Mouse (Mus musculus): Measurements from ENCODE around the gene Spag5.

The Spag5 gene

GRCm38 (mm10) chr11:78310861-78311511, 9.7 kb downstream of the Spag5 start:
- Histone ChIP-seq H3K27me3 (ENCODE audit: insufficient read depth, low read length) (no peaks in the 10 kb centered on the region), H3K36me3 (ENCODE audit: insufficient read depth, low read length) (peaks cover 91% of the 10 kb centered on the region), H3K4me1 (replicated peaks; ENCODE audit: low read depth, low read length) (peaks cover 41% of the 10 kb centered on the region), H3K9me3 (ENCODE audit: low read length) (no peaks in the 10 kb centered on the region), H3K4me3 (replicated peaks; ENCODE audit: low read length) (no peak overlapping the region)
- TF ChIP-seq POU5F1 (IDR thresholded peaks at IDR 0.05; ENCODE audit: borderline replicate concordance, low read length) (no peak), NANOG (IDR thresholded peaks at IDR 0.05; ENCODE audit: borderline replicate concordance, low read length) (no peak), CTCF (conservative IDR thresholded peaks at IDR 0.05; ENCODE audit: low read length) (no peak)

GRCm38 (mm10) chr11:78313662-78314061, 12.3 kb downstream of the Spag5 start:
- Histone ChIP-seq H3K27me3 (ENCODE audit: insufficient read depth, low read length) (no peaks in the 10 kb centered on the region), H3K9me3 (ENCODE audit: low read length) (no peaks in the 10 kb centered on the region), H3K4me3 (replicated peaks; ENCODE audit: low read length) (no peak overlapping the region), H3K36me3 (ENCODE audit: insufficient read depth, low read length) (peaks cover 95% of the 10 kb centered on the region), H3K4me1 (replicated peaks; ENCODE audit: low read depth, low read length) (peaks cover 44% of the 10 kb centered on the region)
- no peak for TF ChIP-seq CTCF (conservative IDR thresholded peaks at IDR 0.05; ENCODE audit: low read length)
- no peak for TF ChIP-seq NANOG (IDR thresholded peaks at IDR 0.05; ENCODE audit: borderline replicate concordance, low read length)
- TF ChIP-seq POU5F1 (IDR thresholded peaks at IDR 0.05; ENCODE audit: borderline replicate concordance, low read length), result no peak

GRCm38 (mm10) chr11:78318411-78318810, 17.1 kb downstream of the Spag5 start:
- Histone ChIP-seq H3K4me3 (replicated peaks; ENCODE audit: low read length) (no peak overlapping the region), H3K27me3 (ENCODE audit: insufficient read depth, low read length) (no peaks in the 10 kb centered on the region), H3K36me3 (ENCODE audit: insufficient read depth, low read length) (peaks cover 89% of the 10 kb centered on the region), H3K9me3 (ENCODE audit: low read length) (no peaks in the 10 kb centered on the region), H3K4me1 (replicated peaks; ENCODE audit: low read depth, low read length) (peaks cover 68% of the 10 kb centered on the region)
- TF ChIP-seq POU5F1 (IDR thresholded peaks at IDR 0.05; ENCODE audit: borderline replicate concordance, low read length) (no peak), NANOG (IDR thresholded peaks at IDR 0.05; ENCODE audit: borderline replicate concordance, low read length) (no peak), CTCF (conservative IDR thresholded peaks at IDR 0.05; ENCODE audit: low read length) (no peak)

GRCm38 (mm10) chr11:78322076-78322831, 20.9 kb downstream of the Spag5 start:
- H3K4me3 ChIP-seq (replicated peaks; ENCODE audit: low read length), result peak overlapping the region; percentile 76
- TF ChIP-seq CTCF (conservative IDR thresholded peaks at IDR 0.05; ENCODE audit: low read length) (no peak), NANOG (IDR thresholded peaks at IDR 0.05; ENCODE audit: borderline replicate concordance, low read length) (no peak), POU5F1 (IDR thresholded peaks at IDR 0.05; ENCODE audit: borderline replicate concordance, low read length) (no peak)
- H3K27me3 ChIP-seq (ENCODE audit: insufficient read depth, low read length), result no peaks in the 10 kb centered on the region
- H3K36me3 ChIP-seq (ENCODE audit: insufficient read depth, low read length), result peaks cover 83% of the 10 kb centered on the region
- H3K9me3 ChIP-seq (ENCODE audit: low read length), result no peaks in the 10 kb centered on the region
- H3K4me1 ChIP-seq (replicated peaks; ENCODE audit: low read depth, low read length), result peaks cover 56% of the 10 kb centered on the region

GRCm38 (mm10) chr11:78322860-78323259, 21.5 kb downstream of the Spag5 start, which contains the start of gene Aldoc:
Gene Aldoc, plus strand, starts transcription at chr11:78322968.
- H3K4me3 ChIP-seq (replicated peaks; ENCODE audit: low read length), result peak within 1 kb of the TSS; percentile 76
- peaks cover 76% of the 10 kb centered on the region for H3K36me3 ChIP-seq (ENCODE audit: insufficient read depth, low read length)
- H3K4me1 ChIP-seq (replicated peaks; ENCODE audit: low read depth, low read length), result peaks cover 50% of the 10 kb centered on the region
- TF ChIP-seq POU5F1 (IDR thresholded peaks at IDR 0.05; ENCODE audit: borderline replicate concordance, low read length) (no peak), NANOG (IDR thresholded peaks at IDR 0.05; ENCODE audit: borderline replicate concordance, low read length) (no peak), CTCF (conservative IDR thresholded peaks at IDR 0.05; ENCODE audit: low read length) (no peak)
- no peaks in the 10 kb centered on the region for H3K27me3 ChIP-seq (ENCODE audit: insufficient read depth, low read length)
- no peaks in the 10 kb centered on the region for H3K9me3 ChIP-seq (ENCODE audit: low read length)

- no peaks in the 10 kb centered on the region for H3K27me3 ChIP-seq (ENCODE audit: insufficient read depth, low read length)
- TF ChIP-seq CTCF (conservative IDR thresholded peaks at IDR 0.05; ENCODE audit: low read length) (no peak), NANOG (IDR thresholded peaks at IDR 0.05; ENCODE audit: borderline replicate concordance, low read length) (no peak), POU5F1 (IDR thresholded peaks at IDR 0.05; ENCODE audit: borderline replicate concordance, low read length) (no peak)
- peaks cover 63% of the 10 kb centered on the region for H3K36me3 ChIP-seq (ENCODE audit: insufficient read depth, low read length)
- H3K4me3 ChIP-seq (replicated peaks; ENCODE audit: low read length), result peak overlapping the region; percentile 76; the same call in 1 of the 2 replicates
- H3K4me1 ChIP-seq (replicated peaks; ENCODE audit: low read depth, low read length), result peaks cover 41% of the 10 kb centered on the region
- H3K9me3 ChIP-seq (ENCODE audit: low read length), result no peaks in the 10 kb centered on the region
Measured at GRCm38 (mm10) chr11:78324000-78324785, 22.9 kb downstream of the Spag5 start.

- TF ChIP-seq CTCF (conservative IDR thresholded peaks at IDR 0.05; ENCODE audit: low read length) (0 out of 2 replicates have a peak, but pooled peaks have one; percentile 7), POU5F1 (IDR thresholded peaks at IDR 0.05; ENCODE audit: borderline replicate concordance, low read length) (no peak)
- Histone ChIP-seq H3K4me3 (replicated peaks; ENCODE audit: low read length) (no peak overlapping the region), H3K9me3 (ENCODE audit: low read length) (no peaks in the 10 kb centered on the region), H3K36me3 (ENCODE audit: insufficient read depth, low read length) (peaks cover 55% of the 10 kb centered on the region), H3K27me3 (ENCODE audit: insufficient read depth, low read length) (no peaks in the 10 kb centered on the region), H3K4me1 (replicated peaks; ENCODE audit: low read depth, low read length) (peaks cover 44% of the 10 kb centered on the region)
Measured at GRCm38 (mm10) chr11:78324965-78325364, 23.6 kb downstream of the Spag5 start.

- Histone ChIP-seq H3K9me3 (ENCODE audit: low read length) (no peaks in the 10 kb centered on the region), H3K27me3 (ENCODE audit: insufficient read depth, low read length) (no peaks in the 10 kb centered on the region), H3K4me3 (replicated peaks; ENCODE audit: low read length) (no peak overlapping the region), H3K36me3 (ENCODE audit: insufficient read depth, low read length) (peaks cover 40% of the 10 kb centered on the region), H3K4me1 (replicated peaks; ENCODE audit: low read depth, low read length) (peaks cover 49% of the 10 kb centered on the region)
- TF ChIP-seq NANOG (IDR thresholded peaks at IDR 0.05; ENCODE audit: borderline replicate concordance, low read length), result no peak
- no peak for TF ChIP-seq CTCF (conservative IDR thresholded peaks at IDR 0.05; ENCODE audit: low read length)
- no peak for TF ChIP-seq POU5F1 (IDR thresholded peaks at IDR 0.05; ENCODE audit: borderline replicate concordance, low read length)
Measured at GRCm38 (mm10) chr11:78327215-78327614, 25.9 kb downstream of the Spag5 start.

Data from E14TG2a.4 (cell line).